Mouse (Mus musculus) kidney, postnatal 0 days (tissue): ENCODE measurements around the gene Plekha3. TPM values are rescaled to one million over a fixed set of nuclear protein-coding genes. Genes with fewer than 3 reads are reported as not detected.

ENCODE experiments used
- ATAC-seq: fragments of 200-750 bp; cut with Nextera tagmentation; replicated peaks from 2 replicates; pipeline ENCODE4 v1.8.0; 2017; ENCODE audit warnings: low read depth, moderate number of reproducible peaks, moderate TSS enrichment, moderate library complexity; ENCODE audit not compliant: low FRiP score
- DNase-seq: peaks from one replicate; pipeline ENCODE4 v3.0.0-alpha.2; 2016; ENCODE audit warnings: low spot score
- H3K27ac ChIP-seq: fragments of 300-500 bp; sonication (generic); 2 replicates; pipeline ENCODE4 v1.5.1; 2014; ENCODE audit warnings: mild to moderate bottlenecking
- H3K27me3 ChIP-seq: fragments of 300-500 bp; sonication (generic); 2 replicates; pipeline ENCODE4 v1.6.1; 2014; ENCODE audit warnings: low read length, mixed read lengths; ENCODE audit not compliant: insufficient read depth
- H3K36me3 ChIP-seq: fragments of 300-500 bp; sonication (generic); 2 replicates; pipeline ENCODE4 v1.6.1; 2014; ENCODE audit warnings: low read length, mixed read lengths; ENCODE audit not compliant: insufficient read depth
- H3K4me1 ChIP-seq: fragments of 300-500 bp; sonication (generic); replicated peaks from 2 replicates; pipeline ENCODE4 v1.6.1; 2014; ENCODE audit warnings: antibody characterized with exemption, low read length, mixed read lengths; ENCODE audit not compliant: insufficient read depth
- H3K4me2 ChIP-seq: fragments of 300-500 bp; sonication (generic); 2 replicates; pipeline ENCODE4 v1.6.1; 2014; ENCODE audit warnings: mild to moderate bottlenecking, low read length, moderate library complexity, mixed read lengths
- H3K4me3 ChIP-seq: fragments of 300-500 bp; sonication (generic); replicated peaks from 2 replicates; pipeline ENCODE4 v1.5.1; 2014; ENCODE audit warnings: low read depth, low read length
- H3K9ac ChIP-seq: fragments of 300-500 bp; sonication (generic); 2 replicates; pipeline ENCODE4 v1.6.1; 2014; ENCODE audit warnings: low read depth, low read length
- H3K9me3 ChIP-seq: fragments of 300-500 bp; sonication (generic); replicated peaks from 2 replicates; pipeline ENCODE4 v1.6.1; 2016; ENCODE audit warnings: low read length, inconsistent platforms, mixed read lengths
- CTCF ChIP-seq: IDR thresholded peaks from 2 replicates; pipeline ENCODE4 v1.5.1; 2016; ENCODE audit warnings: antibody characterized with exemption, low read depth, mild to moderate bottlenecking, moderate library complexity
- WGBS: fragments of 180-500 bp; shearing (Covaris S2); extraction: QIAGEN DNeasy Blood & Tissue Kit; methylation state at CpG from one replicate; pipeline ENCODE4 v1.1.7; 2014; 5-methylcytosine and 5-hydroxymethylcytosine counted together
- polyA plus RNA-seq: library from polyadenylated mRNA; unstranded; fragments of >200 nt; fragmentation: Nextera tagmentation; extraction: Ambion mirVana; gene quantifications from 2 replicates; pipeline ENCODE4 v1.2.1, GENCODE M21; 2015

Gene Plekha3
- polyA plus RNA-seq, 1 experiment from 2014 or later, result 16.3 TPM

DNA sequence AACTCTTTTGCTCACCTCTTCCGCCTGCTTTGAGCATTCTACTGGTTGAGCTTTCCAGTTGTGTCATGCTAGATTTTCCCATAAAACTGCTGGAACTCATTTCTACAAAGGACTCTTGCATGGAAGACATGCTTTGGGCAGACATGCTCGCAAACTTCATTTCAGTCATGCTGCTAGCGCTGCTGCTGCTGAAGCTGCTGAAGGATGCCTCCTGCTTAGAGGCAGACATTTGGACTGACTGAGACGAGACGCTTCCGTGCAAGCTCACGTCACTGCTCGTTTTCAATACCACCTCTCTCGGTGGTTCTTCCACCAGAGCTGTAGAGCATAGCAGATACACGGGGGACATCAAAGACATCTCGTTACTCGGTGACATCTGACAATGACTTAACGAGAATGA is 30.6 kb downstream of the Plekha3 start:
- DNase-seq (no peak), ATAC-seq (no peak)
- TF ChIP-seq CTCF, result no peak
- Histone ChIP-seq H3K9me3 (peaks cover 6% of the 10 kb centered on the region; the same call in 1 of the 2 replicates), H3K4me2 (no peak overlapping the region), H3K36me3 (no peaks in the 10 kb centered on the region), H3K27me3 (no peaks in the 10 kb centered on the region), H3K4me1 (no peaks in the 10 kb centered on the region), H3K4me3 (no peak overlapping the region), H3K27ac (no peak overlapping the region), H3K9ac (no peak overlapping the region)
- 92% methylated on average over 13 of the region's 13 CpGs for WGBS

- no peak for ATAC-seq
- H3K36me3 ChIP-seq, result no peaks in the 10 kb centered on the region
These were observed 33.4 kb downstream of the Plekha3 start for GRCm38 (mm10) chr2:76708512-76708911.

DNA sequence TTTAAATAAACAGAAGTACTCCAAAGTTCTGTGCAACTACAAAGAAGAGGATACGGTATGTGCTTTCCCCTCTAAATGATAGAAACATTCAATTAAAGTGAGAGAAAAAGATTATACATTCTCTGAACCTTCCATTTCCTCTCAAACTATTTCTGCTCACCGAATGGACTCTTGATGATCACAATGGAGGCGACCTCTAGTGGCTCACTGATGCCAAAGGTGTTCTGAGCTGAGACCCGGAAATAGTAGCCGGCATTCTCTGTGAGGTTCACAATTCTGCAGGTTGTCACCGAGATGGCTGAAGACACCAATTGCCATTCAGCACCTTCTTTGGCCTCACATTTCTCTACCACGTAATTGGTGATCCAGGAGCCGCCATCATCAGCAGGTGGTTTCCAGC is 39.9 kb downstream of the Plekha3 start:
- no peak for DNase-seq

More at GRCm38 (mm10) chr2:76708512-76708911, 33.4 kb downstream of the Plekha3 start:
- no peaks in the 10 kb centered on the region for H3K4me1 ChIP-seq
- no peak overlapping the region for H3K4me3 ChIP-seq
- peaks cover 22% of the 10 kb centered on the region; the same call in 1 of the 2 replicates for H3K9me3 ChIP-seq
- no peak for DNase-seq
- H3K4me2 ChIP-seq, result no peak overlapping the region
- H3K27ac ChIP-seq, result no peak overlapping the region
- TF ChIP-seq CTCF, result no peak
- H3K27me3 ChIP-seq, result no peaks in the 10 kb centered on the region
- H3K9ac ChIP-seq, result no peak overlapping the region
- WGBS, result 87% methylated on average over 3 of the region's 3 CpGs

GRCm38 (mm10) chr2:76719650-76720049 is 44.6 kb downstream of the Plekha3 start:
- H3K36me3 ChIP-seq, result no peaks in the 10 kb centered on the region
- H3K4me2 ChIP-seq, result no peak overlapping the region
- no peak for ATAC-seq
- peaks cover under 1% of the 10 kb centered on the region; the same call in 1 of the 2 replicates for H3K9me3 ChIP-seq
- H3K27me3 ChIP-seq, result no peaks in the 10 kb centered on the region
- H3K27ac ChIP-seq, result no peak overlapping the region
- no peak for DNase-seq
- H3K4me3 ChIP-seq, result no peak overlapping the region
- 97% methylated on average over 14 of the region's 14 CpGs for WGBS
- TF ChIP-seq CTCF, result no peak
- no peak overlapping the region for H3K9ac ChIP-seq
- no peaks in the 10 kb centered on the region for H3K4me1 ChIP-seq

More for the DNA sequence above, 39.9 kb downstream of the Plekha3 start:
- H3K4me2 ChIP-seq, result no peak overlapping the region
- no peak for ATAC-seq
- H3K4me1 ChIP-seq, result no peaks in the 10 kb centered on the region
- 66% methylated on average over 8 of the region's 8 CpGs for WGBS
- H3K9me3 ChIP-seq, result peaks cover 20% of the 10 kb centered on the region; the same call in 1 of the 2 replicates
- H3K4me3 ChIP-seq, result no peak overlapping the region
- H3K9ac ChIP-seq, result no peak overlapping the region
- TF ChIP-seq CTCF, result peak; percentile 41; the same call in 1 of the 2 replicates
- no peak overlapping the region for H3K27ac ChIP-seq
- H3K36me3 ChIP-seq, result no peaks in the 10 kb centered on the region
- no peaks in the 10 kb centered on the region for H3K27me3 ChIP-seq

Other genes starting within 250 kb of the Plekha3 start
- gene Prkra, start 27.3 kb upstream of the Plekha3 start, polyA plus RNA-seq, result 61.0 and 61.3 TPM in 2 replicates
- 2.9 and 3.0 TPM in 2 replicates for gene Pjvk, start 26.8 kb upstream of the Plekha3 start, polyA plus RNA-seq
- gene Fkbp7, start 2.2 kb upstream of the Plekha3 start, polyA plus RNA-seq, result 67.6 and 67.8 TPM in 2 replicates